Comparison of ENCODE assay signal across 8 mouse cellular contexts in genomic region chr19:26606321-26607155, GRCm38 (mm10). TPM values are rescaled to one million over a fixed set of nuclear protein-coding genes. Genes with fewer than 3 reads are reported as not detected.
DNase-seq lines count a peak whose midpoint lies in the region; ATAC-seq and TF ChIP-seq lines count a peak whose summit lies in the region.

No protein-coding gene starts in this region.

- DNase-seq in NIH3T3 (ENCODE audit: low read depth), result peak; percentile 41
- DNase-seq in cerebellum, postnatal 14 days, result peak; percentile 79 to 81
- peak; percentile 61 to 77 for DNase-seq in gastrocnemius, adult 8-10 months (ENCODE audit: low spot score in 2 of 2)
- peak; percentile 61 for DNase-seq in hindbrain, postnatal 0 days (ENCODE audit: low spot score)
- peak; percentile 64 to 75 for DNase-seq in left cerebral cortex, postnatal 25 days (ENCODE audit: low spot score in 2 of 2)
- peak; percentile 74 to 78 for DNase-seq in right cerebral cortex, postnatal 10 days (ENCODE audit: low spot score in 2 of 2)
- DNase-seq in urinary bladder, postnatal 14 days (ENCODE audit: low spot score), result peak; percentile 65

- H3K4me3 ChIP-seq in hindbrain, postnatal 0 days (ENCODE audit: low read length), result peak overlapping the region; percentile 72

- peak overlapping the region; percentile 91 for H3K4me2 ChIP-seq in hindbrain, postnatal 0 days (ENCODE audit: low read depth, low read length)

- peak overlapping the region; percentile 79 for H3K27ac ChIP-seq in hindbrain, postnatal 0 days

- H3K9ac ChIP-seq in hindbrain, postnatal 0 days (replicated peaks; ENCODE audit: low read length), result peak overlapping the region; percentile 60

- under 1% methylated on average over 61 of the region's 63 CpGs for WGBS in hindbrain, postnatal 0 days

- ATAC-seq in hindbrain, postnatal 0 days, result peak; percentile 60
- 0 out of 2 replicates have a peak, but pooled peaks have one; percentile 5 for ATAC-seq in megakaryocyte-erythroid progenitor cell, adult 5-6 weeks (replicated peaks; ENCODE audit: low FRiP score, low TSS enrichment, poor library complexity, severe bottlenecking)

- H3K27me3 ChIP-seq in hindbrain, postnatal 0 days (ENCODE audit: insufficient read depth, low read length), result no peaks in the 10 kb centered on the region

- no peaks in the 10 kb centered on the region; the same call in 1 of the 2 replicates for H3K4me1 ChIP-seq in hindbrain, postnatal 0 days (ENCODE audit: insufficient read depth, low read length)

- TF ChIP-seq CTCF in hindbrain, postnatal 0 days (IDR thresholded peaks at IDR 0.05; ENCODE audit: low read depth), result peak; percentile 24

- H3K9me3 ChIP-seq in hindbrain, postnatal 0 days (ENCODE audit: low read length), result no peaks in the 10 kb centered on the region

- no peaks in the 10 kb centered on the region for H3K36me3 ChIP-seq in hindbrain, postnatal 0 days (ENCODE audit: insufficient read depth, low read length)

- intact Hi-C loops in left cerebral cortex, postnatal 25 days (cut with DNase I), result loop anchor here (2.0 to 10.0 kb wide), 4 partner anchors 142 to 354 kb away; no protein-coding TSS in a partner anchor

RNA-seq across cellular contexts. Expression of gene Smarca2, which starts 1.7 kb away (rescaled TPM):
- 10 to 100 TPM; 46.8 to 65.7 (median 58.7) TPM for total RNA-seq in gastrocnemius, adult 8-10 months (2022)
- total RNA-seq in hindbrain, postnatal 0 days (2014; rRNA removed), result 82.0 and 94.3 TPM in 2 replicates
- 87.0 and 87.7 TPM in 2 replicates for polyA plus RNA-seq in hindbrain, postnatal 0 days (2015; fragmentation: Nextera tagmentation; extraction: Ambion mirVana)
- total RNA-seq in left cerebral cortex, postnatal 25 days (2021), result 100 to 1,000 TPM; 254 to 271 TPM
- 38.6 and 42.1 TPM in 2 replicates for total RNA-seq in megakaryocyte-erythroid progenitor cell, adult 5-6 weeks (2014; fragmentation: Nextera tagmentation)
- 37.5 and 48.5 TPM in 2 replicates for total RNA-seq in megakaryocyte-erythroid progenitor cell, adult 5-6 weeks (2017)

Comparison
In these comparisons a context has a peak if more than half of its experiments do, and no peak if none do; other contexts are left out.
1. Peak in every context shown above with its lines: DNase-seq, ATAC-seq, H3K4me3 ChIP-seq and H3K27ac ChIP-seq.